Mouse (Mus musculus) CH12.LX (cell line): ENCODE data around the gene Rab36. TPM values are rescaled to one million over a fixed set of nuclear protein-coding genes. Genes with fewer than 3 reads are reported as not detected.

ENCODE experiments used
- DNase-seq: peaks from one replicate; pipeline ENCODE4 v3.0.0-alpha.2; 2013; ENCODE audit errors: extremely low read depth
- H3K27ac ChIP-seq: 2 replicates; pipeline ENCODE4 v1.5.1; 2012; ENCODE audit warnings: low read depth, mild to moderate bottlenecking, control low read depth, moderate library complexity; ENCODE audit not compliant: insufficient read depth
- H3K27me3 ChIP-seq: replicated peaks from 2 replicates; pipeline ENCODE3; 2012; ENCODE audit warnings: inconsistent platforms
- H3K36me3 ChIP-seq, 2 experiments: replicated peaks in 1 of 2; 2 replicates each; pipeline versions ENCODE3 to v1.6.1; 2012; ENCODE audit warnings: inconsistent platforms in 1 of 2, low read length in 1 of 2, mild to moderate bottlenecking in 1 of 2, mixed read lengths in 1 of 2, moderate library complexity in 1 of 2; ENCODE audit not compliant: control insufficient read depth in 1 of 2, insufficient read depth in 1 of 2
- H3K4me1 ChIP-seq, 2 experiments: 2 replicates each; pipeline ENCODE4 v1.6.1; 2012; ENCODE audit warnings: inconsistent platforms in 1 of 2, moderate library complexity in 1 of 2; ENCODE audit not compliant: insufficient read depth in 2 of 2, control insufficient read depth in 1 of 2
- H3K4me2 ChIP-seq: 2 replicates; pipeline ENCODE4 v1.6.1; 2012; ENCODE audit warnings: low read depth, mild to moderate bottlenecking, control low read depth; ENCODE audit not compliant: poor library complexity, insufficient read depth, severe bottlenecking
- H3K4me3 ChIP-seq, 3 experiments: fragments of 150-350 bp in 1 of 3; sonication (generic) in 1 of 3; replicated peaks in 1 of 3; 2 replicates each; pipeline versions ENCODE3 to v1.5.1; 2011 to 2012; ENCODE audit warnings: low read depth in 2 of 3, low read length in 2 of 3, mild to moderate bottlenecking in 2 of 3, moderate library complexity in 2 of 3, control low read depth in 1 of 3, improper control_type of control experiment in 1 of 3, inconsistent platforms in 1 of 3, mixed read lengths in 1 of 3; ENCODE audit not compliant: poor library complexity in 1 of 3
- H3K79me2 ChIP-seq: replicated peaks from 2 replicates; pipeline ENCODE4 v1.6.1; 2012; ENCODE audit warnings: mild to moderate bottlenecking, moderate library complexity; ENCODE audit not compliant: control insufficient read depth, poor library complexity, insufficient read depth, severe bottlenecking; ENCODE audit errors: extremely low read depth
- H3K9ac ChIP-seq: 2 replicates; pipeline ENCODE4 v1.6.1; 2012; ENCODE audit warnings: low read depth, mild to moderate bottlenecking, control low read depth, moderate library complexity; ENCODE audit not compliant: insufficient read depth
- H3K9me3 ChIP-seq: replicated peaks from 2 replicates; pipeline ENCODE3; 2012; ENCODE audit warnings: low read length, inconsistent platforms, mixed read lengths
- ELF1 ChIP-seq: IDR thresholded peaks from 2 replicates; pipeline ENCODE4 v1.6.1; 2014; ENCODE audit warnings: low read depth, mild to moderate bottlenecking, inconsistent platforms, low read length, improper control_type of control experiment
- EP300 ChIP-seq: IDR thresholded peaks from 2 replicates; pipeline ENCODE4 v1.6.1; 2011; ENCODE audit warnings: low read length, improper control_type of control experiment
- ETS1 ChIP-seq: conservative IDR thresholded peaks from 2 replicates; pipeline ENCODE4 v1.6.1; 2012; ENCODE audit warnings: low read depth, mild to moderate bottlenecking, inconsistent platforms, low read length, improper control_type of control experiment, moderate library complexity
- GABPA ChIP-seq: IDR thresholded peaks from 2 replicates; pipeline ENCODE4 v1.6.1; 2012; ENCODE audit warnings: low read depth, low read length, improper control_type of control experiment, inconsistent platforms; ENCODE audit not compliant: insufficient replicate concordance
- KAT2A ChIP-seq: IDR thresholded peaks from 2 replicates; pipeline ENCODE4 v1.6.1; 2012; ENCODE audit warnings: low read length, improper control_type of control experiment, inconsistent platforms; ENCODE audit not compliant: insufficient replicate concordance
- MAFK ChIP-seq: IDR thresholded peaks from 2 replicates; pipeline ENCODE4 v1.6.1; 2011; ENCODE audit warnings: low read length, improper control_type of control experiment; ENCODE audit not compliant: insufficient replicate concordance
- MAZ ChIP-seq: IDR thresholded peaks from 2 replicates; pipeline ENCODE4 v1.6.1; 2012; ENCODE audit warnings: low read depth, mild to moderate bottlenecking, inconsistent platforms, low read length, improper control_type of control experiment, moderate library complexity
- NRF1 ChIP-seq: IDR thresholded peaks from 2 replicates; pipeline ENCODE4 v1.6.1; 2014; ENCODE audit warnings: low read depth, mild to moderate bottlenecking, inconsistent platforms, low read length, improper control_type of control experiment, moderate library complexity
- PAX5 ChIP-seq: IDR thresholded peaks from 2 replicates; pipeline ENCODE4 v1.6.1; 2012; ENCODE audit warnings: low read length, inconsistent platforms, mixed read lengths
- RCOR1 ChIP-seq: conservative IDR thresholded peaks from 2 replicates; pipeline ENCODE4 v1.6.1; 2012; ENCODE audit warnings: low read depth, mild to moderate bottlenecking, inconsistent platforms, low read length, improper control_type of control experiment
- SIN3A ChIP-seq: IDR thresholded peaks from 2 replicates; pipeline ENCODE4 v1.6.1; 2012; ENCODE audit warnings: low read length, improper control_type of control experiment, inconsistent platforms
- SMC3 ChIP-seq: IDR thresholded peaks from 2 replicates; pipeline ENCODE4 v1.6.1; 2011; ENCODE audit warnings: low read depth, low read length, improper control_type of control experiment
- USF2 ChIP-seq: conservative IDR thresholded peaks from 2 replicates; pipeline ENCODE4 v1.6.1; 2011; ENCODE audit warnings: low read depth, low read length, improper control_type of control experiment
- ZNF384 ChIP-seq: IDR thresholded peaks from 2 replicates; pipeline ENCODE4 v1.6.1; 2012; ENCODE audit warnings: low read depth, low read length, improper control_type of control experiment, inconsistent platforms
- dilution Hi-C: fragments of 300-500 bp; cut with MboI; formaldehyde crosslinking; loops from 2 replicates; pipeline ENCODE4 v1.14.3; 2020; ENCODE audit warnings: low sequenced_read_pairs; ENCODE audit not compliant: extremely low pct_unique_long_range_greater_than_20kb, extremely low pct_ligation_motif_present
- in situ Hi-C: fragments of 300-500 bp; cut with MboI; formaldehyde crosslinking; loops from 3 replicates; pipeline ENCODE4 v1.14.3; 2019; ENCODE audit warnings: low sequenced_read_pairs, low pct_ligation_motif_present, low pct_unique_long_range_greater_than_20kb, mixed read lengths
- polyA plus RNA-seq: library from polyadenylated mRNA; unstranded; fragments of >175 nt; gene quantifications from 2 replicates; pipeline ENCODE4 v1.2.1, GENCODE M21; 2012; ENCODE audit warnings: low read depth; ENCODE audit not compliant: insufficient read length
- total RNA-seq, 2 experiments: library from RNA; depleted of rRNA; stranded (reverse); fragments of 300-350 nt in 1 of 2; fragments of >200 nt in 1 of 2; gene quantifications; 2 replicates each; pipeline ENCODE4 v1.2.3; 2012 to 2014

The Rab36 gene
- total and polyA plus RNA-seq, 3 experiments = 0.34 to 1.2 (median 0.59) TPM

GRCm38 (mm10) chr10:75095216-75095615, 58.4 kb downstream of the Rab36 start:
- H3K36me3 ChIP-seq = peaks cover 0 to 30% of the 10 kb centered on the region in 2 experiments
- TF ChIP-seq USF2 (no peak), KAT2A (no peak), NRF1 (no peak), GABPA (no peak), MAFK (0 out of 2 replicates have a peak, but pooled peaks have one; percentile 5), RCOR1 (no peak), SMC3 (no peak), EP300 (no peak), SIN3A (no peak)
- H3K79me2 ChIP-seq = peaks cover 7% of the 10 kb centered on the region; the same call in 1 of the 2 replicates
- H3K4me2 ChIP-seq = no peak overlapping the region
- dilution Hi-C loops = no loop called here
- peaks cover 36 to 83% of the 10 kb centered on the region in 2 experiments for H3K4me1 ChIP-seq
- H3K9me3 ChIP-seq = no peaks in the 10 kb centered on the region
- H3K27ac ChIP-seq = no peak overlapping the region
- no peaks in the 10 kb centered on the region for H3K27me3 ChIP-seq
- H3K4me3 ChIP-seq = no peak overlapping the region
- no peak overlapping the region for H3K9ac ChIP-seq
- in situ Hi-C loops = no loop called here
- DNase-seq = no peak

DNA sequence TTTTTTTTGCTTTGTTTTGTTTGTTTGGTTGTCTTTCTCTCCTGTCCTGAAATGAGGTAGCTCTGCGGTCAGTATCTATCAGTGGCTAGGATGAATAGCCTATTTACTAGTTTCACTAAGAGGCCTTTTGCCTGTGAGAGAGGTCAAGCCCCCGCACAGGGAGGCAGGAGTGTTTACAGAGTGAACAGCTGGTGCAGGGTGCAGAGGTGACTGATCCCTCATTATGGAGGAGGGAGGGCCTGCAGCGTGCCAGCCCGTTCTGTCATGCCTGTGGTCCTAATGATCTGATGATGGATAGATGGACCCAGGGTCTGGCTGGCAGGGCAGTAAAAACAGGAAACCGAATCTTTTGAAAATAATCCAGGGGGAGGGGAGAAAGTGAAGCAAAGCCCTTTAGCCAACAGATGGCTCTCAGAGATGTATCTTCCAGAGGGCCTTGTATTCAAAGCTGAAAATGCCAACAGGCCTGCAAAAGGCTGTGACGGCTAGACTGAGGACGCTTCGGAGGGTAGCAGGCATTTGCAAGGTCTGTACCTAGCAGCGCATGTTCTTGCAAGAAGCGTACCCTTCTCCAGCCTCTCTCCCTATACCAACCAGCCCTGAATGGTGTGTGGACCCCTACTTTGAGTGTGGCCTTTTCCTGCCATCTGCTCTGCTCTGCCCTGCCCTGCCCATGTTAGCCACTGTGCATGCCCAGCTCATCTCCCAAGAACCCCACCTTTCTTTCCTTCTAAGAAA, 61.8 kb downstream of the Rab36 start:
- no peak overlapping the region for H3K4me3 ChIP-seq
- no peak overlapping the region for H3K4me2 ChIP-seq
- no peak overlapping the region for H3K27ac ChIP-seq
- peaks cover 0 to 39% of the 10 kb centered on the region in 2 experiments for H3K36me3 ChIP-seq
- H3K79me2 ChIP-seq = peaks cover 4% of the 10 kb centered on the region; the same call in 1 of the 2 replicates
- H3K9ac ChIP-seq = no peak overlapping the region
- no peaks in the 10 kb centered on the region for H3K27me3 ChIP-seq
- no peaks in the 10 kb centered on the region for H3K9me3 ChIP-seq
- dilution Hi-C loops = no loop called here
- no peak for TF ChIP-seq SMC3
- no peak for TF ChIP-seq ELF1
- peak; percentile 82; the same call in 1 of the 2 replicates for TF ChIP-seq ZNF384
- in situ Hi-C loops = no loop called here
- DNase-seq = no peak
- H3K4me1 ChIP-seq = peaks cover 28 to 71% of the 10 kb centered on the region in 2 experiments

DNA sequence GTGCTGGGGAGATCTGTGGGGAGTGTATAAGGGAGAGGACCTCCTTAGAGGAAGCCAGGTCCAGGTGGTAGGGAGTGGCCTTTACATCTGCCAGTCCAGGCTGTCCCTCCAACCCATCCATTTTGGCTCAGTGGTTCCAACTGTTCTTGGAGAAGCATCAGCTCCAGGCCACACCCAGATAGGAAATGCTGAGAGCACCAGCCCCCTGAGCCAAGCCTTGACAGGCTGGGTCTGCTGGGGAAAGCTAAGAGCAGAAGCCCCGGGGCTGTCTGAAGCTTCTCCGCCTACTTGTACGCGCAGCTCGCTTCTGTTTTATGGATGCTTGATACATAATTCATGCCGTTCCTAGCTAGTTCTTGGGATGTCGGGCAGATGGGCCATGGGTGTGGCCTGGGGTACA, 63.4 kb downstream of the Rab36 start:
- Histone ChIP-seq H3K9ac (no peak overlapping the region), H3K79me2 (peaks cover 4% of the 10 kb centered on the region; the same call in 1 of the 2 replicates), H3K4me2 (no peak overlapping the region), H3K36me3 (peaks cover 0 to 33% of the 10 kb centered on the region in 2 experiments), H3K27me3 (no peaks in the 10 kb centered on the region), H3K9me3 (no peaks in the 10 kb centered on the region), H3K4me3 (no peak overlapping the region), H3K4me1 (peaks cover 39 to 76% of the 10 kb centered on the region in 2 experiments), H3K27ac (no peak overlapping the region)
- TF ChIP-seq MAZ (no peak), KAT2A (no peak), GABPA (no peak), MAFK (no peak), PAX5 (no peak), ETS1 (no peak)
- no peak for DNase-seq
- in situ Hi-C loops (no loop called here), dilution Hi-C loops (no loop called here)
